Mouse (Mus musculus): Measurements from ENCODE around the gene Ccdc93. TPM values are rescaled to one million over a fixed set of nuclear protein-coding genes. Genes with fewer than 3 reads are reported as not detected.

Ccdc93 gene
- total and polyA plus RNA-seq, 3 experiments, result 21.3 to 21.5 TPM; not detected in 1

DNA sequence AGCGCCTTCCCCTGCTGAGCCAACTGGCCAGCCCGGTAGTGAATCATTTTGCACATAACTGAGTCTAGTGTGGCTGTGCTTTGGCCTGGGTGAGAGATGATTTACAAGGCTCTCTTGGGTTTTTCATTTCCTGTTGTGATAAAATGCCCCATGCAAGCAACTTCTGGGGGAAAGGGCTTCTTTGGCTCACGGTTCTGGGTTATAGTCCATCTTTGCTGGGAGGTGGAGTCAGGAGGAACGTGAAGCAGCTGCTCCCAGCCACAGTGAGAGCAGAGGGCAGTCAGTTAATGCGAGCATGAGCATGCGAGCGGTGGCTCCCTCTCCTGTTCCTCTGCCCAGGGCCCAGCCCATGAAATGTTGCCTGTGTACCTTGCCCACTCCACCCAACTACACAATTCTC, 33.0 kb downstream of the Ccdc93 start:
- no peak for DNase-seq (ENCODE audit: low read depth, low spot score)
- Histone ChIP-seq H3K27ac (ENCODE audit: control insufficient read depth, low read depth, low read length) (no peak overlapping the region), H3K79me2 (ENCODE audit: control insufficient read depth, insufficient read depth, low read length, poor library complexity) (no peaks in the 10 kb centered on the region), H3K36me3 (ENCODE audit: control insufficient read depth in 1 of 2, insufficient read depth in 2 of 2, low read length in 2 of 2) (peaks cover 0 to 2% of the 10 kb centered on the region in 2 experiments; a peak in 1 of 4 replicates), H3K4me1 (ENCODE audit: control insufficient read depth in 1 of 2, insufficient read depth in 2 of 2, low read length in 2 of 2) (no peaks in the 10 kb centered on the region), H3K27me3 (ENCODE audit: control insufficient read depth in 1 of 2, insufficient read depth in 2 of 2, low read length in 2 of 2) (no peaks in the 10 kb centered on the region), H3K4me3 (ENCODE audit: control insufficient read depth in 1 of 2, insufficient read depth in 1 of 2, low read depth in 2 of 2, low read length in 2 of 2) (no peak overlapping the region), H3K9me3 (replicated peaks; ENCODE audit: insufficient read depth, low read length) (no peaks in the 10 kb centered on the region), H3K9ac (ENCODE audit: control insufficient read depth, low read depth, low read length, poor library complexity, severe bottlenecking) (no peak overlapping the region)
- TF ChIP-seq ZC3H11A (IDR thresholded peaks at IDR 0.05; ENCODE audit: low read depth, low read length), result no peak
- TF ChIP-seq NELFE (IDR thresholded peaks at IDR 0.05; ENCODE audit: low read depth, low read length), result no peak
- no peak for TF ChIP-seq NRF1 (IDR thresholded peaks at IDR 0.05; ENCODE audit: insufficient read depth, low read depth, low read length, poor library complexity, severe bottlenecking)
- no peak for TF ChIP-seq SMC3 (IDR thresholded peaks at IDR 0.05; ENCODE audit: low read depth, low read length)
- TF ChIP-seq JUND (IDR thresholded peaks at IDR 0.05; ENCODE audit: low read depth, low read length), result no peak
- TF ChIP-seq CHD2 (IDR thresholded peaks at IDR 0.05; ENCODE audit: low read length), result no peak
- TF ChIP-seq ELF1 (IDR thresholded peaks at IDR 0.05; ENCODE audit: low read depth, low read length), result no peak
- no peak for TF ChIP-seq RCOR1 (IDR thresholded peaks at IDR 0.05; ENCODE audit: low read depth, low read length)
- no peak for TF ChIP-seq TCF12 (IDR thresholded peaks at IDR 0.05; ENCODE audit: low read depth, low read length)
- no peak for TF ChIP-seq CTCF (IDR thresholded peaks at IDR 0.05 in 2 of 3, conservative IDR thresholded peaks at IDR 0.05 in 1 of 3; ENCODE audit: control insufficient read depth in 1 of 3, insufficient read depth in 1 of 3, low read depth in 2 of 3, low read length in 3 of 3, poor library complexity in 1 of 3, severe bottlenecking in 1 of 3)
- TF ChIP-seq ZKSCAN1 (IDR thresholded peaks at IDR 0.05; ENCODE audit: low read depth, low read length), result no peak
- TF ChIP-seq USF1 (IDR thresholded peaks at IDR 0.05; ENCODE audit: low read depth, low read length), result no peak

DNA sequence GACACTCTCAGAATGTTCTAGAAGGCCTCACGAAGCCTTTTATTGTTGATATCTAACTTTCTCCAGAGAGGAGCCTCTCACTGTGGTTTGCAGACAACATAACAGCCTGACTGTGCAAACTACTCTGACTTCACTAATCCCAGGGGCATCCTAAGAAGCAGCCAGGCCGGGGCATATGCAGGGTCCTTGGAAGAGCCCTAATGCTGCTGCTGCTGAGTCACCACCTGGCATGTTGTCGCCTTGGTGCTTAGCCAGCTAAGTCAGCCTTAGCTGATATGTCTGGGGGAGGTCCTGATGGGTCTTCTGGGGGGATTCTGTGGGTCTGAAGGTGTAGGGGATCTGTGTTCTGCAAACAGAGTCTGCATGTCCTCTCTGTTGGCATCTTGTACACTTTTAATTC, 35.4 kb downstream of the Ccdc93 start:
- Histone ChIP-seq H3K9me3 (replicated peaks; ENCODE audit: insufficient read depth, low read length) (no peaks in the 10 kb centered on the region), H3K9ac (ENCODE audit: control insufficient read depth, low read depth, low read length, poor library complexity, severe bottlenecking) (no peak overlapping the region), H3K36me3 (ENCODE audit: control insufficient read depth in 1 of 2, insufficient read depth in 2 of 2, low read length in 2 of 2) (peaks cover 0 to 2% of the 10 kb centered on the region in 2 experiments; a peak in 2 of 4 replicates), H3K79me2 (ENCODE audit: control insufficient read depth, insufficient read depth, low read length, poor library complexity) (no peaks in the 10 kb centered on the region), H3K27ac (ENCODE audit: control insufficient read depth, low read depth, low read length) (no peak overlapping the region), H3K4me3 (ENCODE audit: control insufficient read depth in 1 of 2, insufficient read depth in 1 of 2, low read depth in 2 of 2, low read length in 2 of 2) (no peak overlapping the region), H3K27me3 (ENCODE audit: control insufficient read depth in 1 of 2, insufficient read depth in 2 of 2, low read length in 2 of 2) (no peaks in the 10 kb centered on the region), H3K4me1 (ENCODE audit: control insufficient read depth in 1 of 2, insufficient read depth in 2 of 2, low read length in 2 of 2) (no peaks in the 10 kb centered on the region)
- no peak for DNase-seq (ENCODE audit: low read depth, low spot score)
- TF ChIP-seq POLR2AphosphoS5 (IDR thresholded peaks at IDR 0.05; ENCODE audit: borderline replicate concordance, low read depth, low read length) (no peak), SIN3A (IDR thresholded peaks at IDR 0.05; ENCODE audit: low read length) (no peak), NELFE (IDR thresholded peaks at IDR 0.05; ENCODE audit: low read depth, low read length) (no peak), ETS1 (IDR thresholded peaks at IDR 0.05; ENCODE audit: low read depth, low read length) (no peak), SMC3 (IDR thresholded peaks at IDR 0.05; ENCODE audit: low read depth, low read length) (no peak), GATA1 (IDR thresholded peaks at IDR 0.05; ENCODE audit: low read depth, low read length) (no peak), TBP (IDR thresholded peaks at IDR 0.05; ENCODE audit: low read depth, low read length) (no peak), RAD21 (IDR thresholded peaks at IDR 0.05; ENCODE audit: low read depth, low read length) (no peak), KAT2A (conservative IDR thresholded peaks at IDR 0.05; ENCODE audit: low read depth, low read length) (no peak), ZNF384 (IDR thresholded peaks at IDR 0.05; ENCODE audit: low read depth, low read length) (no peak), BHLHE40 (IDR thresholded peaks at IDR 0.05; ENCODE audit: borderline replicate concordance, low read depth, low read length) (no peak), POLR2AphosphoS2 (IDR thresholded peaks at IDR 0.05; ENCODE audit: low read length) (no peak), JUND (IDR thresholded peaks at IDR 0.05; ENCODE audit: low read depth, low read length) (no peak), RCOR1 (IDR thresholded peaks at IDR 0.05; ENCODE audit: low read depth, low read length) (no peak), TCF12 (IDR thresholded peaks at IDR 0.05; ENCODE audit: low read depth, low read length) (no peak)
